Mouse (Mus musculus): Measurements from ENCODE around the gene Kcnt2. TPM values are rescaled to one million over a fixed set of nuclear protein-coding genes. Genes with fewer than 3 reads are reported as not detected.

Kcnt2 gene
- total and polyA plus RNA-seq, 2 experiments from 2014 or later = 2.8 to 9.5 TPM

- H3K4me1 ChIP-seq (ENCODE audit: insufficient read depth, low read length) = no peaks in the 10 kb centered on the region
- H3K36me3 ChIP-seq (ENCODE audit: insufficient read depth, low read length) = no peaks in the 10 kb centered on the region
- no peak for DNase-seq (ENCODE audit: low spot score)
- H3K4me3 ChIP-seq (ENCODE audit: low read depth, low read length) = no peak overlapping the region
- no peak overlapping the region for H3K27ac ChIP-seq (ENCODE audit: low read depth, low read length)
- no peak for TF ChIP-seq CTCF (IDR thresholded peaks at IDR 0.05)
- no peaks in the 10 kb centered on the region for H3K27me3 ChIP-seq (ENCODE audit: insufficient read depth, low read length)
- no peak overlapping the region for H3K4me2 ChIP-seq (ENCODE audit: low read depth, low read length, poor library complexity, severe bottlenecking)
- no peaks in the 10 kb centered on the region for H3K9me3 ChIP-seq (ENCODE audit: low read length)
- no peak overlapping the region for H3K9ac ChIP-seq (replicated peaks; ENCODE audit: low read length, poor library complexity, severe bottlenecking)
- ATAC-seq (ENCODE audit: low FRiP score) = no peak
These were observed 49.5 kb downstream of the Kcnt2 start for GRCm38 (mm10) chr1:140295482-140295881.

- Histone ChIP-seq H3K27me3 (ENCODE audit: insufficient read depth, low read length) (no peaks in the 10 kb centered on the region), H3K4me2 (ENCODE audit: low read depth, low read length, poor library complexity, severe bottlenecking) (no peak overlapping the region), H3K9ac (replicated peaks; ENCODE audit: low read length, poor library complexity, severe bottlenecking) (no peak overlapping the region), H3K4me1 (ENCODE audit: insufficient read depth, low read length) (no peaks in the 10 kb centered on the region), H3K36me3 (ENCODE audit: insufficient read depth, low read length) (no peaks in the 10 kb centered on the region), H3K9me3 (ENCODE audit: low read length) (no peaks in the 10 kb centered on the region), H3K4me3 (ENCODE audit: low read depth, low read length) (no peak overlapping the region), H3K27ac (ENCODE audit: low read depth, low read length) (no peak overlapping the region)
- no peak for ATAC-seq (ENCODE audit: low FRiP score)
- DNase-seq (ENCODE audit: low spot score) = no peak
- no peak for TF ChIP-seq CTCF (IDR thresholded peaks at IDR 0.05)
- WGBS = 93% methylated on average over 1 of the region's 1 CpGs
These were observed 58.3 kb downstream of the Kcnt2 start for GRCm38 (mm10) chr1:140304244-140304643.

DNA sequence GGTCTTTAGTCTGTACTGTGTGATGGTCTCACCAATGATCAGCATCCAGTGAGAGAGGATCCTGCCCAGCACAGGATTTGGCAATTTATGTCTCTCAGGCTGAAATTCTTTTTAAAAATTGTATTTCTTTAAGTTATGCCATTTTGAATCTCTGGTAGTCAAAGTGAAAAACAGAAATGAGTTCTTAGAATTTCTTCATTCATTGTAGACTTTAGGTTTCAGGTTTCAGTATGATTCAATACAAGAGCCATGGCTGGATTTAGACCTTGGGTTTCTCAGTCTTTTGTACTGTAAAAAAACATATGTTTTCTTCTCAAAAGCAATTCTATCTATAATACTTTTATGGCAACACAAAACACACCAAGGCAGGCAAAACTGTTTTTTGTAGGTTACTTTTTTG lies 59.4 kb downstream of the Kcnt2 start:
- TF ChIP-seq CTCF (IDR thresholded peaks at IDR 0.05) = no peak
- no peaks in the 10 kb centered on the region for H3K36me3 ChIP-seq (ENCODE audit: insufficient read depth, low read length)
- ATAC-seq (ENCODE audit: low FRiP score) = no peak
- H3K9ac ChIP-seq (replicated peaks; ENCODE audit: low read length, poor library complexity, severe bottlenecking) = no peak overlapping the region
- H3K27ac ChIP-seq (ENCODE audit: low read depth, low read length) = no peak overlapping the region
- H3K4me2 ChIP-seq (ENCODE audit: low read depth, low read length, poor library complexity, severe bottlenecking) = no peak overlapping the region
- no peak overlapping the region for H3K4me3 ChIP-seq (ENCODE audit: low read depth, low read length)
- no peaks in the 10 kb centered on the region for H3K9me3 ChIP-seq (ENCODE audit: low read length)
- H3K4me1 ChIP-seq (ENCODE audit: insufficient read depth, low read length) = no peaks in the 10 kb centered on the region
- DNase-seq (ENCODE audit: low spot score) = no peak
- H3K27me3 ChIP-seq (ENCODE audit: insufficient read depth, low read length) = no peaks in the 10 kb centered on the region

- Histone ChIP-seq H3K36me3 (ENCODE audit: insufficient read depth, low read length) (no peaks in the 10 kb centered on the region), H3K27ac (ENCODE audit: low read depth, low read length) (no peak overlapping the region), H3K27me3 (ENCODE audit: insufficient read depth, low read length) (no peaks in the 10 kb centered on the region), H3K4me1 (ENCODE audit: insufficient read depth, low read length) (no peaks in the 10 kb centered on the region), H3K9me3 (ENCODE audit: low read length) (no peaks in the 10 kb centered on the region), H3K4me2 (ENCODE audit: low read depth, low read length, poor library complexity, severe bottlenecking) (no peak overlapping the region), H3K9ac (replicated peaks; ENCODE audit: low read length, poor library complexity, severe bottlenecking) (no peak overlapping the region), H3K4me3 (ENCODE audit: low read depth, low read length) (no peak overlapping the region)
- DNase-seq (ENCODE audit: low spot score) (no peak), ATAC-seq (ENCODE audit: low FRiP score) (no peak)
- TF ChIP-seq CTCF (IDR thresholded peaks at IDR 0.05) = no peak
- 82% methylated on average over 2 of the region's 2 CpGs for WGBS
These were observed 60.4 kb downstream of the Kcnt2 start for GRCm38 (mm10) chr1:140306339-140306738.

DNA sequence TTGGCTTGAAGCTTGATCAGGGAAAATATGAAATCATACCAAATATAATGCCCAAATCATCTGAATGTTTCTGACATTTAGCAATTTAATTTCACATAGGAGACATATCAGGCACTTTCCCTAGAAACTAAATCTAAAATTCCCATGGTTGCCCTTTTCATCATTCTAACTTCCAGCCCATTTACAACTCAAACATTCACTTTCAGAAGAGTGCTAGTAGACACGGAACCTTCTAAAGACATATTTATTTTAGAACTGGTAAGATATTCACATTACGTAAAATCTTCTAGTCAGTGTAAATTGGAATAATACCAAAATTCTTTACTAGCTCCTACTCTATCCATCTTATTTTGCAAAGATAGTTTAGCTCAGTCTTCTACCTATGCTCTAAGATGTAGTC lies 64.8 kb downstream of the Kcnt2 start:
- Histone ChIP-seq H3K9ac (replicated peaks; ENCODE audit: low read length, poor library complexity, severe bottlenecking) (no peak overlapping the region), H3K4me3 (ENCODE audit: low read depth, low read length) (no peak overlapping the region), H3K36me3 (ENCODE audit: insufficient read depth, low read length) (no peaks in the 10 kb centered on the region), H3K27ac (ENCODE audit: low read depth, low read length) (no peak overlapping the region), H3K4me1 (ENCODE audit: insufficient read depth, low read length) (no peaks in the 10 kb centered on the region), H3K27me3 (ENCODE audit: insufficient read depth, low read length) (no peaks in the 10 kb centered on the region), H3K4me2 (ENCODE audit: low read depth, low read length, poor library complexity, severe bottlenecking) (no peak overlapping the region), H3K9me3 (ENCODE audit: low read length) (no peaks in the 10 kb centered on the region)
- WGBS = 94% methylated on average over 2 of the region's 2 CpGs
- TF ChIP-seq CTCF (IDR thresholded peaks at IDR 0.05) = no peak
- DNase-seq (ENCODE audit: low spot score) (no peak), ATAC-seq (ENCODE audit: low FRiP score) (no peak)

GRCm38 (mm10) chr1:140325088-140325487 lies 79.1 kb downstream of the Kcnt2 start:
- no peaks in the 10 kb centered on the region for H3K36me3 ChIP-seq (ENCODE audit: insufficient read depth, low read length)
- no peaks in the 10 kb centered on the region for H3K4me1 ChIP-seq (ENCODE audit: insufficient read depth, low read length)
- 95% methylated on average over 3 of the region's 3 CpGs for WGBS
- H3K9ac ChIP-seq (replicated peaks; ENCODE audit: low read length, poor library complexity, severe bottlenecking) = no peak overlapping the region
- DNase-seq (ENCODE audit: low spot score) = no peak
- H3K9me3 ChIP-seq (ENCODE audit: low read length) = no peaks in the 10 kb centered on the region
- H3K27me3 ChIP-seq (ENCODE audit: insufficient read depth, low read length) = no peaks in the 10 kb centered on the region
- ATAC-seq (ENCODE audit: low FRiP score) = no peak
- H3K4me3 ChIP-seq (ENCODE audit: low read depth, low read length) = no peak overlapping the region
- H3K4me2 ChIP-seq (ENCODE audit: low read depth, low read length, poor library complexity, severe bottlenecking) = no peak overlapping the region
- TF ChIP-seq CTCF (IDR thresholded peaks at IDR 0.05) = no peak
- no peak overlapping the region for H3K27ac ChIP-seq (ENCODE audit: low read depth, low read length)

DNA sequence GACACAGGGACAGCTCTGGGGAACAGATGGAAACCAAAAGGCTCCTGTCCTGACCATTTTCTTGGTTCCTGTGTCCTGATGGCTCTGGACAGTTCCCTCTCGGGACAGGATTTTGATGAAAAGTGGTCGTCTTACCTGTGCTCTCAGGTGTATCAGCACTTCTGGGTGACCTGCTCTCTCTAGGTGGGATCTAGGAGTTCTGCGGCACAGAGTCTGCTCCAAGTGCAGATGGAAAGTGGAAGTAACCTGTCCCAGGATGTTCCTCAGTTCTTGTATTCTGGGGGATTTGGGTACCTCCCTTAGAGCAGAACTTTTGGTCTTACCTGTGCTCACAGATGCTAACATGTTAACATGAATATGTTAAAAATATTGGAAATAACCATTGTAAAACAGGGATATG lies 80.8 kb downstream of the Kcnt2 start:
- TF ChIP-seq CTCF (IDR thresholded peaks at IDR 0.05) = no peak
- Histone ChIP-seq H3K4me1 (ENCODE audit: insufficient read depth, low read length) (no peaks in the 10 kb centered on the region), H3K27ac (ENCODE audit: low read depth, low read length) (no peak overlapping the region), H3K4me3 (ENCODE audit: low read depth, low read length) (no peak overlapping the region), H3K9me3 (ENCODE audit: low read length) (no peaks in the 10 kb centered on the region), H3K27me3 (ENCODE audit: insufficient read depth, low read length) (no peaks in the 10 kb centered on the region), H3K9ac (replicated peaks; ENCODE audit: low read length, poor library complexity, severe bottlenecking) (no peak overlapping the region), H3K4me2 (ENCODE audit: low read depth, low read length, poor library complexity, severe bottlenecking) (no peak overlapping the region), H3K36me3 (ENCODE audit: insufficient read depth, low read length) (no peaks in the 10 kb centered on the region)
- ATAC-seq (ENCODE audit: low FRiP score) (no peak), DNase-seq (ENCODE audit: low spot score) (no peak)
- 79% methylated on average over 3 of the region's 3 CpGs for WGBS

All from midbrain, postnatal 0 days (tissue).